ENCODE assay signal across 11 mouse cellular contexts in the genomic region with DNA sequence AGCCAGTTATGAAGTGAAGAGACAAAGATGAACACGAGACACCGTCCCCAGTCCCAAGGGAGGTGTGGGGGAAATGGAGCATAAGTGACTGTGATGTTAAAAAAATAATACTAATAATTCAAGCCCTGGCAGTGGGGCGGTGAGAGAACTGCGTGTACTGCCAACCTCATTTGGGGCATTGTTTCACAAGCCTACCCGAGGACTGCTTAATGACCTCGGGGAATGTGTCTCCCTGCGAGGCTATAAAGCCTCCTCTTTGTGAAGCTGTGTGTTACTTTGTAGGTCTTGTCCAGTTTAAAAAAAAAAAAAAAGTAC. TPM values are rescaled to one million over a fixed set of nuclear protein-coding genes. Genes with fewer than 3 reads are reported as not detected.
DNase-seq lines count a peak whose midpoint lies in the region; ATAC-seq and TF ChIP-seq lines count a peak whose summit lies in the region.
"Had no signal": no experiment of that assay in that cellular context is flagged by ENCODE, and none has a peak within 500 bp of the region (broad histone marks: within the 10 kb centered on the region; RNA-seq: fewer than 3 reads in every experiment).

No protein-coding gene starts in this region.

- peaks cover 8% of the 10 kb centered on the region; the same call in 1 of the 2 replicates for H3K4me1 ChIP-seq in intestine, embryonic 14.5 days (replicated peaks; ENCODE audit: control insufficient read depth, insufficient read depth, low read length)
- peaks cover 6% of the 10 kb centered on the region for H3K4me1 ChIP-seq in intestine, embryonic 15.5 days (replicated peaks)
- H3K4me1 ChIP-seq in testis, adult 2 months (ENCODE audit: control insufficient read depth, insufficient read depth, low read length): peaks cover 2% of the 10 kb centered on the region; the same call in 1 of the 2 replicates
- 0 out of 2 replicates have a peak, but pooled peaks cover 4% of the 10 kb centered on the region for H3K4me1 ChIP-seq in hindbrain, postnatal 0 days (ENCODE audit: insufficient read depth, low read length)

- WGBS in intestine, embryonic 14.5 days: 42% methylated on average over 7 of the region's 7 CpGs
- 37% methylated on average over 7 of the region's 7 CpGs for WGBS in intestine, embryonic 15.5 days
- 27% methylated on average over 7 of the region's 7 CpGs for WGBS in hindbrain, postnatal 0 days

- H3K4me2 ChIP-seq in intestine, embryonic 14.5 days (ENCODE audit: low read length): no peak overlapping the region
- no peak overlapping the region for H3K4me2 ChIP-seq in intestine, embryonic 15.5 days (replicated peaks)
- no peak overlapping the region for H3K4me2 ChIP-seq in hindbrain, postnatal 0 days (ENCODE audit: low read depth, low read length)

- no peak for ATAC-seq in intestine, embryonic 14.5 days (replicated peaks; ENCODE audit: low FRiP score, low TSS enrichment, low read depth)
- ATAC-seq in intestine, embryonic 15.5 days: no peak
- no peak for ATAC-seq in hindbrain, postnatal 0 days

- no peaks in the 10 kb centered on the region for H3K36me3 ChIP-seq in intestine, embryonic 14.5 days (ENCODE audit: control insufficient read depth, insufficient read depth, low read length)
- no peaks in the 10 kb centered on the region for H3K36me3 ChIP-seq in intestine, embryonic 15.5 days
- no peaks in the 10 kb centered on the region for H3K36me3 ChIP-seq in testis, adult 2 months (ENCODE audit: control insufficient read depth, insufficient read depth, low read length)
- no peaks in the 10 kb centered on the region for H3K36me3 ChIP-seq in hindbrain, postnatal 0 days (ENCODE audit: insufficient read depth, low read length)

- TF ChIP-seq POLR2A in testis, adult 2 months (IDR thresholded peaks at IDR 0.05; ENCODE audit: control insufficient read depth, low read depth, low read length): no peak

- H3K4me3 ChIP-seq in intestine, embryonic 14.5 days (ENCODE audit: low read depth, low read length): no peak overlapping the region
- H3K4me3 ChIP-seq in intestine, embryonic 15.5 days (replicated peaks): no peak overlapping the region
- H3K4me3 ChIP-seq in testis, adult 2 months (ENCODE audit: control insufficient read depth, low read depth, low read length): no peak overlapping the region
- H3K4me3 ChIP-seq in hindbrain, postnatal 0 days (ENCODE audit: low read length): no peak overlapping the region

- H3K9ac ChIP-seq in intestine, embryonic 14.5 days (ENCODE audit: low read length): no peak overlapping the region
- H3K9ac ChIP-seq in intestine, embryonic 15.5 days: no peak overlapping the region
- H3K9ac ChIP-seq in hindbrain, postnatal 0 days (replicated peaks; ENCODE audit: low read length): no peak overlapping the region
- H3K9ac ChIP-seq: liver, embryonic 14.5 days had no signal

- DNase-seq in intestine, embryonic 14.5 days (ENCODE audit: low spot score): no peak
- DNase-seq in testis, postnatal 10 days (ENCODE audit: low spot score): no peak
- peak; percentile 10 for DNase-seq in hindbrain, postnatal 0 days (ENCODE audit: low spot score)
- peak; percentile 66 for DNase-seq in testis, postnatal 14 days (ENCODE audit: low spot score)
- DNase-seq in thymus, postnatal 36 days: no peak
- no peak for DNase-seq in embryo, embryonic 10.5 days (ENCODE audit: low spot score)

- H3K27me3 ChIP-seq in intestine, embryonic 14.5 days (replicated peaks; ENCODE audit: control insufficient read depth, insufficient read depth, low read length): no peaks in the 10 kb centered on the region
- H3K27me3 ChIP-seq in intestine, embryonic 15.5 days (replicated peaks): no peaks in the 10 kb centered on the region
- no peaks in the 10 kb centered on the region for H3K27me3 ChIP-seq in testis, adult 2 months (ENCODE audit: control insufficient read depth, insufficient read depth, low read length)
- H3K27me3 ChIP-seq in hindbrain, postnatal 0 days (ENCODE audit: insufficient read depth, low read length): no peaks in the 10 kb centered on the region

- no peaks in the 10 kb centered on the region for H3K9me3 ChIP-seq in intestine, embryonic 14.5 days (ENCODE audit: control insufficient read depth, low read length)
- H3K9me3 ChIP-seq in intestine, embryonic 15.5 days: no peaks in the 10 kb centered on the region
- H3K9me3 ChIP-seq in hindbrain, postnatal 0 days (ENCODE audit: low read length): no peaks in the 10 kb centered on the region

- H3K27ac ChIP-seq in intestine, embryonic 14.5 days (ENCODE audit: low read depth): 0 out of 2 replicates have a peak overlapping the region, but pooled peaks have one; percentile 60
- H3K27ac ChIP-seq in intestine, embryonic 15.5 days: no peak overlapping the region
- H3K27ac ChIP-seq in testis, adult 2 months (ENCODE audit: control insufficient read depth, insufficient read depth, low read depth, low read length): peak overlapping the region; percentile 40; the same call in 1 of the 2 replicates
- H3K27ac ChIP-seq in hindbrain, postnatal 0 days: no peak overlapping the region
- H3K27ac ChIP-seq: kidney, postnatal 0 days; liver, embryonic 14.5 days had no signal

- no peak for TF ChIP-seq CTCF in testis, adult 2 months (IDR thresholded peaks at IDR 0.05; ENCODE audit: control insufficient read depth, insufficient read depth, insufficient replicate concordance, low read depth, low read length)
- TF ChIP-seq CTCF in hindbrain, postnatal 0 days (IDR thresholded peaks at IDR 0.05; ENCODE audit: low read depth): no peak

RNA-seq across cellular contexts. Expression of a gene that starts 16.9 kb away (rescaled TPM):
- 196 and 202 TPM in 2 replicates for polyA plus RNA-seq in intestine, embryonic 14.5 days (2014; fragmentation: Nextera tagmentation; extraction: Ambion mirVana)
- 200 and 209 TPM in 2 replicates for polyA plus RNA-seq in intestine, embryonic 15.5 days (2015; fragmentation: Nextera tagmentation; extraction: Ambion mirVana)
- 73.5 and 76.0 TPM in 2 replicates for polyA plus RNA-seq in testis, adult 2 months (2012; rRNA removed)
- total RNA-seq in hindbrain, postnatal 0 days (2014; rRNA removed): 63.7 and 93.7 TPM in 2 replicates
- 162 and 167 TPM in 2 replicates for polyA plus RNA-seq in hindbrain, postnatal 0 days (2015; fragmentation: Nextera tagmentation; extraction: Ambion mirVana)

RNA-seq across cellular contexts. Expression of a gene that starts 22.3 kb away (rescaled TPM):
- polyA plus RNA-seq in intestine, embryonic 14.5 days (2014; fragmentation: Nextera tagmentation; extraction: Ambion mirVana): not detected in 2 replicates
- polyA plus RNA-seq in intestine, embryonic 15.5 days (2015; fragmentation: Nextera tagmentation; extraction: Ambion mirVana): not detected in 2 replicates
- not detected in 2 replicates for polyA plus RNA-seq in testis, adult 2 months (2012; rRNA removed)
- 0.18 and 0.26 TPM in 2 replicates for total RNA-seq in hindbrain, postnatal 0 days (2014; rRNA removed)
- polyA plus RNA-seq in hindbrain, postnatal 0 days (2015; fragmentation: Nextera tagmentation; extraction: Ambion mirVana): 0.19 TPM in 1 of 2 replicates, not detected in the other
- total RNA-seq: MEL had no signal

RNA-seq across cellular contexts. Expression of a gene that starts 29.2 kb away (rescaled TPM):
- 3.7 and 4.0 TPM in 2 replicates for polyA plus RNA-seq in intestine, embryonic 14.5 days (2014; fragmentation: Nextera tagmentation; extraction: Ambion mirVana)
- polyA plus RNA-seq in intestine, embryonic 15.5 days (2015; fragmentation: Nextera tagmentation; extraction: Ambion mirVana): 2.5 and 2.7 TPM in 2 replicates
- polyA plus RNA-seq in testis, adult 2 months (2012; rRNA removed): 0.51 and 1.1 TPM in 2 replicates
- 2.4 and 2.9 TPM in 2 replicates for total RNA-seq in hindbrain, postnatal 0 days (2014; rRNA removed)
- 2.3 and 2.8 TPM in 2 replicates for polyA plus RNA-seq in hindbrain, postnatal 0 days (2015; fragmentation: Nextera tagmentation; extraction: Ambion mirVana)

RNA-seq across cellular contexts. Expression of a gene that starts 31.4 kb away (rescaled TPM):
- polyA plus RNA-seq in intestine, embryonic 14.5 days (2014; fragmentation: Nextera tagmentation; extraction: Ambion mirVana): not detected in 2 replicates
- polyA plus RNA-seq in intestine, embryonic 15.5 days (2015; fragmentation: Nextera tagmentation; extraction: Ambion mirVana): 0.13 TPM in 1 of 2 replicates, not detected in the other
- not detected in 2 replicates for polyA plus RNA-seq in testis, adult 2 months (2012; rRNA removed)
- total RNA-seq in hindbrain, postnatal 0 days (2014; rRNA removed): not detected in 2 replicates
- polyA plus RNA-seq in hindbrain, postnatal 0 days (2015; fragmentation: Nextera tagmentation; extraction: Ambion mirVana): not detected in 2 replicates
- total RNA-seq: MEL had no signal
- polyA plus RNA-seq: kidney, postnatal 0 days; liver, embryonic 14.5 days had no signal

RNA-seq across cellular contexts. Expression of a gene that starts 40.3 kb away (rescaled TPM):
- polyA plus RNA-seq in intestine, embryonic 14.5 days (2014; fragmentation: Nextera tagmentation; extraction: Ambion mirVana): 4.5 and 12.9 TPM in 2 replicates
- polyA plus RNA-seq in intestine, embryonic 15.5 days (2015; fragmentation: Nextera tagmentation; extraction: Ambion mirVana): 11.4 and 133 TPM in 2 replicates
- polyA plus RNA-seq in testis, adult 2 months (2012; rRNA removed): not detected in 2 replicates
- 0.63 TPM in 1 of 2 replicates, not detected in the other for total RNA-seq in hindbrain, postnatal 0 days (2014; rRNA removed)
- polyA plus RNA-seq in hindbrain, postnatal 0 days (2015; fragmentation: Nextera tagmentation; extraction: Ambion mirVana): not detected in 2 replicates

Comparison
In these comparisons a context has a peak if more than half of its experiments do, and no peak if none do; other contexts are left out.
1. DNase-seq: peak in hindbrain, postnatal 0 days (single experiment) and testis, postnatal 14 days (single experiment); none in intestine, embryonic 14.5 days (single experiment), testis, postnatal 10 days (single experiment), thymus, postnatal 36 days (0 of 2) and embryo, embryonic 10.5 days (single experiment).
2. H3K27ac ChIP-seq: peak in intestine, embryonic 14.5 days (single experiment) and testis, adult 2 months (single experiment); none in intestine, embryonic 15.5 days (single experiment) and hindbrain, postnatal 0 days (single experiment).